Mouse (Mus musculus) midbrain, postnatal 0 days (tissue): ENCODE measurements around the gene Fshb. TPM values are rescaled to one million over a fixed set of nuclear protein-coding genes. Genes with fewer than 3 reads are reported as not detected.

Experiments
- ATAC-seq: fragments of 200-750 bp; cut with Nextera tagmentation; 2 replicates; pipeline ENCODE4 v1.8.0; 2017; ENCODE audit warnings: moderate number of reproducible peaks, mild to moderate bottlenecking, moderate TSS enrichment, moderate library complexity; ENCODE audit not compliant: low FRiP score
- DNase-seq: peaks from one replicate; pipeline ENCODE4 v3.0.0-alpha.2; 2015; ENCODE audit warnings: low spot score
- H3K27ac ChIP-seq: fragments of 300-500 bp; sonication (generic); 2 replicates; pipeline ENCODE4 v1.5.1; 2014; ENCODE audit warnings: low read depth, mild to moderate bottlenecking, low read length, mixed read lengths
- H3K27me3 ChIP-seq: fragments of 300-500 bp; sonication (generic); 2 replicates; pipeline ENCODE4 v1.6.1; 2014; ENCODE audit warnings: low read length, control low read depth, mixed read lengths; ENCODE audit not compliant: insufficient read depth
- H3K36me3 ChIP-seq: fragments of 300-500 bp; sonication (generic); 2 replicates; pipeline ENCODE4 v1.6.1; 2014; ENCODE audit warnings: low read length, control low read depth, mixed read lengths; ENCODE audit not compliant: insufficient read depth
- H3K4me1 ChIP-seq: fragments of 300-500 bp; sonication (generic); 2 replicates; pipeline ENCODE4 v1.6.1; 2014; ENCODE audit warnings: mild to moderate bottlenecking, control low read depth, antibody characterized with exemption, low read length, mixed read lengths; ENCODE audit not compliant: insufficient read depth
- H3K4me2 ChIP-seq: fragments of 300-500 bp; sonication (generic); 2 replicates; pipeline ENCODE4 v1.6.1; 2014; ENCODE audit warnings: low read depth, mild to moderate bottlenecking, low read length, mixed read lengths; ENCODE audit not compliant: poor library complexity, severe bottlenecking
- H3K4me3 ChIP-seq: fragments of 300-500 bp; sonication (generic); 2 replicates; pipeline ENCODE4 v1.5.1; 2014; ENCODE audit warnings: low read depth, mild to moderate bottlenecking, low read length, moderate library complexity
- H3K9ac ChIP-seq: fragments of 300-500 bp; sonication (generic); replicated peaks from 2 replicates; pipeline ENCODE4 v1.6.1; 2014; ENCODE audit warnings: mild to moderate bottlenecking, low read length, moderate library complexity, mixed read lengths; ENCODE audit not compliant: poor library complexity, severe bottlenecking
- H3K9me3 ChIP-seq: fragments of 300-500 bp; sonication (generic); 2 replicates; pipeline ENCODE4 v1.6.1; 2016; ENCODE audit warnings: low read length, control low read depth
- CTCF ChIP-seq: IDR thresholded peaks from 2 replicates; pipeline ENCODE4 v1.5.1; 2016; ENCODE audit warnings: antibody characterized with exemption, mild to moderate bottlenecking
- WGBS: fragments of 180-500 bp; shearing (Covaris S2); extraction: QIAGEN DNeasy Blood & Tissue Kit; methylation state at CpG from one replicate; pipeline ENCODE4 v1.1.7; 2014; 5-methylcytosine and 5-hydroxymethylcytosine counted together
- polyA plus RNA-seq: library from polyadenylated mRNA; unstranded; fragments of >200 nt; fragmentation: Nextera tagmentation; extraction: Ambion mirVana; gene quantifications from 2 replicates; pipeline ENCODE4 v1.2.1, GENCODE M21; 2015
- total RNA-seq: library from RNA; depleted of rRNA; stranded (reverse); fragments of >200 nt; gene quantifications from 2 replicates; pipeline ENCODE4 v1.2.3, GENCODE M21; 2014; rRNA removed

Gene Fshb
- not detected in 2 replicates for total RNA-seq
- not detected in 2 replicates for polyA plus RNA-seq

DNA sequence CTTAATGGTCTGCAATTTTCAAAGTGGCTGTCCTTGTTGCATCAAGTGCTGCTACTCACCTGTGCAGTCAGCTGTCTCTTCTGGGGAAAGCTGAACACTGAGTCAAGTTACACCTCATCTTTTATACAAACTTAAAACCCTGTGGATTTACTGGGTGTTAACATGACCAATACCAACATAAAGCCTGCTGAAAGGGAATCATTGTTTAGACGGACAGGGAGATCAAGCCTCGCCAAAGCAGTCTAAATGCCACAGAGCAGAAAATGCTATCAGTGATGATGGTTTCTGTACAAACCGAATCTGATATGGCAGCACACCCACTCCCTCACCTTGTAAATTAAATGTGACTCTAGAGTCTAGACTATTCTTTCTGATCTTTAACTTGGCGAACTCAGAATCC is at the start of gene Fshb:
Gene Fshb, minus strand, starts transcription at position 101 of the 400 bp plus-strand sequence.
- no peak within 1 kb of the TSS for H3K4me3 ChIP-seq
- no peaks in the 10 kb centered on the region for H3K36me3 ChIP-seq
- H3K27me3 ChIP-seq, result no peaks in the 10 kb centered on the region
- ATAC-seq, result no peak
- no peak within 1 kb of the TSS for H3K4me2 ChIP-seq
- H3K4me1 ChIP-seq, result no peaks in the 10 kb centered on the region; the same call in 1 of the 2 replicates
- no peak within 1 kb of the TSS for H3K27ac ChIP-seq
- WGBS, result 80% methylated on average over 4 of the region's 4 CpGs
- H3K9me3 ChIP-seq, result no peaks in the 10 kb centered on the region
- no peak within 1 kb of the TSS for H3K9ac ChIP-seq
- no peak for TF ChIP-seq CTCF
- DNase-seq, result no peak

DNA sequence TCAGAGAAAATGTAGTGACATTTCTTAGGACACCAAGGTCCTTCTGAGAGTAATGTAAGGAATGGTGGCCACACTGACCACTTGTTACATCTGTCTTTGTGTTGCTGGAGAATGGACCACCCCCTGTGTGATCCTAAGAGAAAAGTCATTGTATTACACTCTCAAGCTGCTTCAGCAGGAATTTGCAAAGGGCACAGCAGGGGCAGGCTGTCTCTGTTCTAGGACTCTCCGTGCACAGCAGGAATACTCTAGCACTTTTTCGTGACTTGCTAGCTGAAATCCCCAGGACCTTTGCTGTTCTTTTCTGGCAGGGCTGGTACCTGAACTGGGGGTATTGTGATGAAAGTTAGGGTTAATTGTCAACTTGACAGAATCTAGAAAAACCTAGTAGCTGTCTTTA is 24.8 kb upstream of the Fshb start:
- Histone ChIP-seq H3K4me2 (no peak overlapping the region), H3K9ac (no peak overlapping the region), H3K9me3 (no peaks in the 10 kb centered on the region), H3K4me3 (no peak overlapping the region), H3K4me1 (0 out of 2 replicates have a peak, but pooled peaks cover 4% of the 10 kb centered on the region), H3K27me3 (no peaks in the 10 kb centered on the region), H3K27ac (no peak overlapping the region), H3K36me3 (no peaks in the 10 kb centered on the region)
- TF ChIP-seq CTCF, result no peak
- no peak for DNase-seq
- WGBS, result 27% methylated on average over 2 of the region's 2 CpGs
- no peak for ATAC-seq

DNA sequence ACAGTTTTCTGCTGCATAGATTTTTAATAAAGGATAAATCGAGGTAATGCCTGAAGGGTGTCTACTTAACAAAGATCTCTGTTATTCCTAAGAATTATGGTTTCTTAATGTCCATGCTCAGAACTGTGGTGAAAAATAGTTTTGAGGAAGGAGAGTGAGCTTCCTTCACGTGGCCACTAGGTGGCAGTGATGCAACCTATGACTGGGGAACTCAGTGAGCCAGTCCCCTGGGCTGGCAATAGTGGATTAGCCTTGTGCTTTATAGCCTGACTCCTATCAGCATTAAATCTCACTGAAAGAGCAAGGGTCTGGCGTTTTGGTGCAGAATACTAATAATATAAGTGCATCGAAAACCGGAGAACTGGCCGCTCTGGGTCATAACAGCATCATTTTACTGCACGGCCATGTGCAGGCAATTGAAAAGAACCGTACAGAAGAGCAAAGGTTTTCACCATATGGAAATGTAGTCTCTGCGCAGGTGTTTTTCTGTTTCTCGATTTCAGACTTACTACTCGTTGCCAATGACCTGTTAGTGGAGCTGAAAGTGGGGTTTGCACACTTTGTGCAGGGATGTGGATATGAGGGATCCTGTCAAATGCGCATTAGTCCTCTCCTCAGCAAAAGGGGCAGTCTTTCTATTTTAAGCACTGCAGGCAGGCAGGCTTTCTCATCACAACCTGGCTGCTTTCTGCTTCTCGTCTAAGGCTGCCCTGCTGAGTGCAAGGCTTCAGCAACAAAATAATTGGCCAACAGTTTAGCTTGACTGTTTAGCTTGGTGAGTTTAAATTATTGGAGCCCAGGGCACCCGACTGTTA is 23.8 kb upstream of the Fshb start:
- 0 out of 2 replicates have a peak, but pooled peaks cover 4% of the 10 kb centered on the region for H3K4me1 ChIP-seq

DNA sequence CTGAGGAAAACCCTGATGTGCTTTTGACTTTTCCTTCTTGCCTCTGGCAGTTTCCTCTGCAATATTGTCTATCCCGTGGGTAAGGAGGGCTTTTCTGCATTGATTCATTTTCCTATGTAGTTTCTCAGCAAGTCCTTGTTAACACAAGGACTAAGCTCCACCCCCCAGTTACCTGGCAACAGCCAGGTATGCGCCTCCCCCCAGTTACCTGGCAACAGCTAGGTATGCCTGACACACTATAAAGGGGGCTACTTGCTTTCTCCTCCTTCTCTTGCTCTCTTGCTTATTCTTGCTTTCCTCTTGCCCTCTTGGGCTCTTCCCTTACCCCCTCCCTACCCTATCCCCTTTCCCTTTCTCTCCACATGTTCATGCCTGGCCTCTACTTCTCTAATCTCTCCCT is 3.8 kb upstream of the Fshb start:
- Histone ChIP-seq H3K36me3 (no peaks in the 10 kb centered on the region), H3K9ac (no peak overlapping the region), H3K4me3 (no peak overlapping the region), H3K27me3 (no peaks in the 10 kb centered on the region), H3K4me1 (no peaks in the 10 kb centered on the region; the same call in 1 of the 2 replicates), H3K4me2 (no peak overlapping the region), H3K9me3 (no peaks in the 10 kb centered on the region), H3K27ac (no peak overlapping the region)
- DNase-seq, result peak; percentile 10
- TF ChIP-seq CTCF, result no peak
- ATAC-seq, result peak; percentile 77
- WGBS, result 30% methylated on average over 2 of the region's 2 CpGs

More for the DNA sequence above, 23.8 kb upstream of the Fshb start:
- TF ChIP-seq CTCF, result peak; percentile 91
- ATAC-seq, result peak; percentile 88
- WGBS, result 40% methylated on average over 14 of the region's 14 CpGs
- Histone ChIP-seq H3K27ac (peak overlapping the region; percentile 69), H3K9ac (no peak overlapping the region), H3K4me2 (0 out of 2 replicates have a peak overlapping the region, but pooled peaks have one; percentile 1), H3K4me3 (no peak overlapping the region), H3K9me3 (no peaks in the 10 kb centered on the region), H3K36me3 (no peaks in the 10 kb centered on the region), H3K27me3 (no peaks in the 10 kb centered on the region)
- DNase-seq, result peak; percentile 87

DNA sequence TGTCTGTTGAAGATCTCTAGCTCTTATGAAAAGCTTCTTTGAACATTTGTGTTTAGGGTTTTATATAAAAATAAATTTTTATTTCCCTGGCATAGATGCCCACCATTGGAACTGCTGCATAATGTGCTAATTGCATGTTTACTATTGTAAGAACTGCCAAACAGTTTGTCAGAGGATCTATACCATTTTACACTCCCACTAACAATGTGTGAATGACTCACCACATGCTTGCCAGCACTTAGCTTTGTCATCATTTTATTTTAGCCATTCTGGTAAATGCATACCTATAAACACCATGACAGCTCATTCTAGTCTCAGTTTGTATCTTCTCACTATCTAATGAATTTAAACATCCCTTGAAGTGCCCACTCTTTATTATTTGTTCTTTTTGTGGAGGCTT is 13.5 kb downstream of the Fshb start:
- no peaks in the 10 kb centered on the region for H3K36me3 ChIP-seq
- no peak overlapping the region for H3K9ac ChIP-seq
- no peak for TF ChIP-seq CTCF
- no peak for ATAC-seq
- no peak overlapping the region for H3K4me3 ChIP-seq
- H3K27ac ChIP-seq, result no peak overlapping the region
- no peaks in the 10 kb centered on the region for H3K27me3 ChIP-seq
- H3K9me3 ChIP-seq, result no peaks in the 10 kb centered on the region
- no peak overlapping the region for H3K4me2 ChIP-seq
- DNase-seq, result no peak
- no peaks in the 10 kb centered on the region for H3K4me1 ChIP-seq

DNA sequence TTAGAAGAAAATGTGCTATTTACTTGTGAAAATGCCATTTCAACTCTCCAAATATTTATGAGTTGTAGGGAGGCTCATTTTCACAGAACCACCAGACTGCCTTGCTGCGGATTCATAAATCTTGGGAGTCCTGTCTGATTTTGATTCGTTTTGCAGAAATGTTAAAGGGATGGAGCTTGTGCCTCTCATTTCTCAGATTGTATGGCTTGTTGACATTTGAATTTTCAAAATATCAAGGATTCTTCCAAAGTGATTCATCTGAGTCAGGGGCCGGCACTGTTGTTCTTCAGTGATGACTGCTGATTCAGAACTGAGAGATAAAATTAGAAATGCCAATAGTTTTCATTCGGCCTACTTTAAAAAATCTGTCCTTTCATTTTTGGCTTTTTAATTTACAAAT is 18.6 kb downstream of the Fshb start:
- H3K4me1 ChIP-seq, result no peaks in the 10 kb centered on the region
- ATAC-seq, result no peak
- WGBS, result 87% methylated on average over 4 of the region's 4 CpGs

More for the DNA sequence above, 18.6 kb downstream of the Fshb start:
- Histone ChIP-seq H3K9me3 (no peaks in the 10 kb centered on the region), H3K4me2 (no peak overlapping the region), H3K9ac (no peak overlapping the region), H3K36me3 (no peaks in the 10 kb centered on the region), H3K27ac (no peak overlapping the region), H3K27me3 (no peaks in the 10 kb centered on the region), H3K4me3 (no peak overlapping the region)
- TF ChIP-seq CTCF, result no peak
- no peak for DNase-seq
